Mouse (Mus musculus) kidney, postnatal 4 days (tissue): ENCODE results near the gene Rcn2.
"Not testable (repeated sequence)": the region's sequence is repeated elsewhere in the genome, so short reads cannot be mapped to it uniquely, and the experiment has no call there.

ENCODE experiments used
- DNase-seq, 2 experiments: peaks; one replicate each; pipeline ENCODE4 v3.0.0; 2021; ENCODE audit warnings: mixed read lengths in 2 of 2

Gene Rcn2

DNA sequence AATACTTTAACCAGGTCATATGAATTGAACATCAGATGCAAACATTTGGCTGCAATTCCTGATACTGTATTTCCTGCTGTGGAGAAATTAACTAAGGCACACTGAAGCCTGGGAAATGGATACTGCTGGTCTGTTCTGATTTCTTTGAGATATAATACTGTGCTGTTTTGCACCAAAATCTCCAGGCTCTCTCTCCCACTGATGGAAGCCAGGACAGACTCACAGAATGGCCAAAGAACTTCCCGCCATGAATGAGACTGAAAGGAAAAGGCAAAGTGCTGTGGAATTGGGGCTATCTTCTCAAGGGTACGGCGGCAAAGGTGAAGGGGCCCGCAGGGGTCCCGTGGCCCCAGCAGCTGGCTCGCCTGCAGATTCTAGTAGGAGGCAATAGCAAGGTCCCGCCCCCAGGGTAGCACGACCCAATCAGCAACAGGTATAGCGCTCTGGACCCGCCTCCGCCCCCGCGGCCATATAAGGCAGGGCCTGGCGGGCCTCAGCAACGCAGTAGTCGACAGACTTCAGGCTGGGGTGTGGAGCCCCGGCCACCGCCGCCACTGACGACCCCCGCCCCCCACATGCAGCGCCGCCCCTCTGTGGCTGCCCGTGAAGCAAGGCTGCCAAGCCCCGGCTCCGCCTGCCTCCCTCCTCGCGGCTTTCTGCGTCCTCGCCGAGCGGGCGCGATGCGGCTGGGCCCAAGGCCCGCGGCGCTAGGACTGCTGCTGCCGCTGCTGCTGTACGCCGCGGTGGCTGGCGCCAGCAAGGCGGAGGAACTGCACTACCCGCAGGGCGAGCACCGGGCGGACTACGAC is at the start of gene Rcn2:
Gene Rcn2 (plus strand): TSS at position 474 of the 809 bp plus-strand sequence.
- peak; percentile 96 to 97 for DNase-seq

- not testable (repeated sequence) for DNase-seq
Observed at GRCm38 (mm10) chr9:56004679-56005078, 37.0 kb upstream of the Rcn2 start.

GRCm38 (mm10) chr9:56010450-56010849 is 31.2 kb upstream of the Rcn2 start, which contains the start of gene 4930563M21Rik:
4930563M21Rik (minus strand) TSS chr9:56010550.
- DNase-seq, result no peak

DNA sequence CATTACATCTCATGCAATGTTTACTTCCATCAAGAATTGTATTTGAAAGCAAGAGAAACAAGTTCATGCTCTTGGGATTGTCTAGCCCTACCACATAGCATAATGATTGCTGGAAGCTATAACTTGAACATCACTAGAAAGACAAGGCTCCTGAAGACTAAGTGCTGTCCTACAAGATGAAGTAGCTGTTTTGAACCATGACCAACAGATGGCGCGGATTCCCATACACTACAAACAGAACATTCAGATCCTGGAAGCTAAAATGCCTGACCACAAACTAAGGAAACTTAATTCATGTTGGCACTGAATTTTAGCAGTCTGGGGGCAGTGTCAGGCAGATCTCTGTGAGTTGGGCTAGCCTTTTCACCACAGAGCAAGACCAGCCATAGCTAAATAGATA is 16.9 kb upstream of the Rcn2 start:
- no peak for DNase-seq

- no peak for DNase-seq
Observed at GRCm38 (mm10) chr9:56027292-56027691, 14.4 kb upstream of the Rcn2 start.

GRCm38 (mm10) chr9:56032219-56032618 is 9.4 kb upstream of the Rcn2 start:
- no peak for DNase-seq

DNA sequence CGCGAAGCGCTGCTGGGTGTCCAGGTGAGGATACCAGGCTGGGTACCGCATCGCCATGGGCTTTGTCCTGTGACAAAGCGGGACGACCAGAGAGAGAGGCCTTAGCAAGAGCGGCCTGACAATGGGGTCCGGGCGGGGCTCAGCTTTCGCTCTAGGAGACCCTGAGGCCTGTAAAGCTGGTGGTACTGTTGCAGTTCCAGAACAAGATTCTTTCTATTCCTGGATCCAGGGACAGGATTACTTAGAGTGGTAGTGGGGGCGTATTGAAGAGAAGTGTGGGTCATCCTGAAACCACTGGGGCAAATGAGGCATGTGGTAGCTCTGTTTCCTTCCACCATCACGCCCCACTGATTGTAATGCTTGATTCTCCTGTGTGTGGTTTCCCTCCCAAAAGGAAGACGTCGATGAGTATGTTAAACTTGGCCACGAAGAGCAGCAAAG is 556 bp downstream of the Rcn2 start:
- no peak for DNase-seq

GRCm38 (mm10) chr9:56053796-56054195 is 12.2 kb downstream of the Rcn2 start:
- no peak for DNase-seq

DNA sequence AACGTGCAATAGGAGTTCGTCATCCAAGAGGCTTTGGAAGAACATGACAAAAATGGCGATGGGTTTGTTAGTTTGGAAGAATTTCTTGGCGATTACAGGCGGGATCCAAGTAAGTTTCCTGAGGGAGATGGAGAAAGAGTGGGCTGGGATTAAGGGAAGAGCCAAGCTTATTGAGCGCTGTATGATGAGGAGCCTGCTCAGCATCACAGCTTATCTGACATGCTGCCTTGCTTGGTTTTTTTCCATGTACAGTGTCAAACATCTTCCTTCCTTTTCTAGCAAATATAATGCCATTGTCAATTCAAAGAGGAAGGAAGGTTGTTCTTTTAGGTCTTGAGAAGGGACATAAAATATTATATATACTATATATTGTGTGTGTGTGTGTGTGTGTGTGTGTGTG is 14.5 kb downstream of the Rcn2 start:
- DNase-seq, result no peak

DNA sequence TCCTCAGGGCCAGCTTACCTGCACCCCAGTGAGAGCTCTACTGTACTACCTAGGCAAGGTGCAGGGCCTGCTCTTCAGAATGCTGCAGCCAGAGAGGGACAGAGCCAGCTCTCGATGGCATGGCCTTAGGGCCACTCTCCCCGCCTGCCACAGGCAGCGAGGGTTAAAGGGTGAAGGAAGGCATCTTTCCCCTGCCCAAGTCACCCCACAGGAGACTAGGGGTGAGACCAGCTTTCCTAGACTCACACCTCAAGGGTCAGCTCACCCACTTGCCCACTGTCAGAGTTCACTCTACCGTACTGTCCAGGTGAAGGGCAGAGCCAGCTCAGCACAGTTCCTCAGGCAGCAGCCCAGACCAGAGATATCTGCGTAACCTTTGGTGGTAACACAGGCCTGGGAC is 20.7 kb downstream of the Rcn2 start:
- no peak for DNase-seq

GRCm38 (mm10) chr9:56065011-56065410 is 23.4 kb downstream of the Rcn2 start:
- DNase-seq, result no peak

DNA sequence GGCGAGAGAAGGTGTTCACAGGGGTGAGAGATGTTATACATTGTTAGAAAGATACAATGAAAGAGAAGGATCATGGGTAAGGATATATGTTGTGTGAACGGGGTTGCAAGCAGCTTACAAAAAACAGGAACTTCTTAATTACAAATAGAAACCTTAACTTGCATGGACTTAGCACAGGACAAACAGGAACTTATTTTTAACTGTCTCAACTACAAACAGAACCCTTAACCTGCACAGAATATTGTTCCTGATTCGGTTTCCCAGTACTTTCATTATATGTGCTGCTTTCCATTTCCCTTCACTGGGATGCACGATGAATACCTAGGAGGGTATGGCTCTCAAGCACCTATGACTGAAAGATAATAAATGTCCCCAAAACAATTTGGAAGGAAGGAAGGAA is 26.3 kb downstream of the Rcn2 start:
- no peak for DNase-seq

GRCm38 (mm10) chr9:56068630-56069029 is 27.0 kb downstream of the Rcn2 start:
- no peak for DNase-seq

- DNase-seq, result no peak
Observed at GRCm38 (mm10) chr9:56072861-56073260, 31.2 kb downstream of the Rcn2 start.

GRCm38 (mm10) chr9:56074863-56075262 is 33.2 kb downstream of the Rcn2 start:
- no peak for DNase-seq

DNA sequence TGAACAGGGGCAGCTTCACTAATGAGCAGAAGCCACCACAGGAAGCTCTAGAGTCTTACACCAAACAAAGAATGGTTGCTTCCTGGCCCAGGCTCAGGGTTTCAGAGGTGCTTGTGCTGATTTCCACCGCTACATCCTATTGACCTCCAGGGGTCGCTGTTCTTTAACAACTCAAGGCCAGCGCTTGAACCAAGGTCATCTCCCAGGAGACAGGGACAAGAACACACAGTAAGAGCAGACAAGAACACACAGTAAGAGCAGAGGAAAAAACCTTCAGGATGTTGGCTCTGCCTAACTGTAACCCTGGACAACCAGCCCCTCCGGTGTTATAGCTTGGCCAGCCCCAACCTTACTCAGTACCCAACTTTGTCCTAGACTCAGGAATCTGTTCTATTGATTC is 33.6 kb downstream of the Rcn2 start:
- DNase-seq, result peak; percentile 71 to 81

GRCm38 (mm10) chr9:56075901-56076620 is 34.4 kb downstream of the Rcn2 start:
- DNase-seq, result peak; percentile 57 to 75

- no peak for DNase-seq
Observed at GRCm38 (mm10) chr9:56079587-56079986, 37.9 kb downstream of the Rcn2 start.

GRCm38 (mm10) chr9:56086524-56086923 is 44.9 kb downstream of the Rcn2 start:
- no peak for DNase-seq

DNA sequence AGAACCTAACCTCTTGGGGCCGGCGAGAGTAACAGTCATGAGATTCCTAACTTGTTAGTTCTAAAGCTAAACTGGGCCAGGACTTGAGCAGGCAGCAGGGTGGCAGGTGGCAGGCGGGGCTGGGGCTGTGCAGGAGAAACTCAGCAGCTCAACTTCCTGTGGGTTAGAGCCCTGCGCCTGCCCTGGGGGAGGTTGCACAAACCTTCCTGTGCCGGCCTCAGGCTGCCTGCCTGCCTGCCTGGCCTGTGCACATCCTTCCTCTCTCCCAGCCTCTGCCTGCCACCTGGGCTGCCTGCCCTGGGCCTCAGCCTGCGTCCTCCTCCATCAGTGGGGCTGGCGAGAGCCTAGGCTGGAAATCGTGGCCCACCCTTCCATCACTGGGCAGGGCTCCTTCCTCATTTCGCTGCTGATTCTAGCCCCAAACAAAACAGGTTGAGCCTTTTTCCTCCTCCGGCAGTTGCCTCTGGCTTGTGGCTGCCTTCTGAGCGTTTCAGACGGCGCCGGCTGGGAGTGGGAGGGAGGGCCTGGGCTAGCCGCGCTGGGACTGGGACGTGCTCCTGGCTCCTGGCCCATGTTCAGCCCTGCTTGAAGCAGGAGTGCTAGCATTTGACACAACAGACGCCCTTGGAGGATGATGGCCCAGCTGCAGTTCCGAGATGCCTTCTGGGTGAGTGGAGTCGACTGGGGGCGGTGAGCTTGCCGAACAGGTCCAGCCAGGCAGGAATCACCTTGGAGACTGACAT is 48.3 kb downstream of the Rcn2 start, which contains the start of gene Pstpip1:
Gene Pstpip1 (plus strand): TSS at position 185 of the 743 bp plus-strand sequence.
- peak; percentile 82 to 86 for DNase-seq

DNA sequence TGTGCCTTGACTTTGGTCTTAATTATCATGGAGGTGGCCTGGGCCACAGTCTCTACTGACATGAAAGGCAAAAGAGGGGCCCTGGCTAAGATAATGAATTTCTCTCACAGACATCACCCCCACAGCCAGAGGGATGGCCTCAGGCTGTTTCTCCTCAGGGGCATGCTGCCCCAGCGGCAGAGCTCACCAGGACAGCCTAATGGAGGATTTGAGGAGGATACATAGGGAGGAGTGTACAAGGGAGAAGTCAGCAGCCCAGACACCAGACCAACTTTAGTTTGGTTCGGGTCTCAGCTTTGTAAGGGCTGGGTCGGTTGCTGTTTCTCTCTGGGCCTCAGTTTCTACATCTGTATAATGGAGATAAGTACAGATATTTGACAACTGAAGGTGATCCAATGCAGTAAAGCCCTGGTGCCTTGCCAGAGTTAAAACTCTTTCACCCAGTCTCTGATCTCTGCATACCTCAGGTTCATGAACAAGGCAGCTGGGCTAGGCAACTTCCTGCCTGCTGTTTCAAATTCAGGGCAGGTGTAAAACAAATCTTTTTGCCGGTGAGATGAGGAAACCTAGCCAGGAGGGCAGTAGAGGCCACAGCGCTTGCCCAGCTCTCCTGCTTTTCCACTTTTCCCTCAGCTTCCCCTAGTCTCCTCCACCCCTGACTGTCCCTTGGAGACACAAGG is 49.0 kb downstream of the Rcn2 start:
- no peak for DNase-seq

DNA sequence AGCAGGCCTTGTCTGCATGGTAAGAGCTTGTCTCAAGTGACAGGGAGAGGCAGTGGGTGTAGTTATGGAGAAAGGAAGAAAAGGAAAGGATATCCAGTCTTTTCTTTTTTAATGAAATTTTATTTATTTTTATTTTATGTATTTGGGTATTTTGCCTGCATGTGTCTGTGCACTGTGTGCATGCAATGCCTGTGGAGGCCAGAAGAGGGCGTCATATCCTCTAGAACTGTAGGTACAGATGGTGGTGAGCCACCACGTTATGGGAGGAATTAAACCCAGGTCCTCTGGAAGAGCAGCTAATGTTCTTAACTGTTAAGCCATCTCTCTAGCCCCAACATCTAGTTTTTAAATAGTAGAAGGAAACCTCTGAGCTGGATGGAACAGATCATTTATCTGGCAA is 50.5 kb downstream of the Rcn2 start:
- DNase-seq, result peak; percentile 21 to 30
